Mouse (Mus musculus) common myeloid progenitor, adult 5-6 weeks (primary cell): ENCODE results near the gene Irak4. TPM values are rescaled to one million over a fixed set of nuclear protein-coding genes. Genes with fewer than 3 reads are reported as not detected.
A peak's percentile ranks its signal among the peaks of the same experiment; 100 is the strongest.

Experiments used
- ATAC-seq: replicated peaks from 2 replicates; pipeline ENCODE4 v1.8.0; 2016; ENCODE audit warnings: low read depth, mild to moderate bottlenecking, moderate TSS enrichment, inconsistent platforms; ENCODE audit not compliant: poor library complexity, severe bottlenecking
- total RNA-seq: library from RNA; stranded (forward); fragments of 200-1000, 187-1606 nt; gene quantifications from 2 replicates; pipeline ENCODE4 v1.2.3, GENCODE M21; 2017

The Irak4 gene
- total RNA-seq, 1 experiment from 2014 or later, result 14.1 TPM

DNA sequence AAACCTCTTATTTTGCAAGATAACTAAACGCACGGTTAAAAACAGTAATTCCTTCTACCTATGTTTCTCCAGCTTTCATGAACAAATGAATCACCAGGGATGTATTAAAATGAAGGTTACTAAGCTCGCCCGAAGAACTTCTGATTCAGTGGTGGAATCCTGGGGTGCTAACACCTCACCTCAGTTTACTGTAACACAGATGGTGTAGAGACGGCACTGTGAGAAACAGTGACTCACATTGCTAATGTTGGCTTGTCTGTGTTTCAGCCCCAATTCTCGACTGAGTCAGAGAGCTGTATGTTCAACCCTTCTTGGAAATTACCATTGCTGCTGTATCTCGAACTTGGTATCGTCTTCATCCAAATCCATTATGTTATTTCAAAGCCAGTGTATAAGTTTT lies 64.3 kb downstream of the Irak4 start:
- no peak for ATAC-seq

GRCm38 (mm10) chr15:94616036-94616435 lies 72.6 kb downstream of the Irak4 start:
- no peak for ATAC-seq

DNA sequence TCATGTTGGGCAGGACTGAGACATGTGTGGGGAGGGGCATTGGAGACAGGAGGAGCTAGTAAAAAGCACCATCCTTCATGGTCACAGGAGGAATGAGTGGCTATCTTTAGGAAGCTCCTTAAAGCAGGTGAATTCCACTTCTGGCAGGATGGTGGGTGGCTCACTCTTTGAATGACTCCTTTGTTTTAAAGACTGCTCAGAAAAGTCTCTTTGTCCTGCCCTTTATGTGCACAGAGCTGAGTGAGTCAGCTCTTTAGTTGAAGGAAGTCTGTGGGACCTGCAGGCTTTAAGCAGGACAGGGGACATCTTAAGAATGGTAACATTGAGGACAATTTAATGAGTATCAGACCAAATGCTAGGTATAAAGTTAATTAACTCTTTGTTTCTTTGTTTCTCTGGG lies 77.5 kb downstream of the Irak4 start:
- ATAC-seq, result no peak

DNA sequence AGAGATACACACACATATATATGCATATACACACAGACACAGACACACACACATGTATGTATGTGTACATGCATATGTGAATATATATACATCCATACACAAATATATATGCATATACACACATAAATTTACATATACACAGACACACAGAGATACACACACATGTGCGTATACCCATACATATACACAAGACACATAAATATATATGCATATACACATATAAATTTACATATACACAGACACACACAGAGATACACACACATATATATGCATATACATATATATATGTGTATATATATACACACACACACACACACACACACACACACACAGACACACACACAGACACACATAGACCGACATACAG lies 85.0 kb downstream of the Irak4 start:
- ATAC-seq, result no peak

GRCm38 (mm10) chr15:94628830-94629601 lies 85.6 kb downstream of the Irak4 start, which contains the start of gene Tmem117:
Gene Tmem117, plus strand, starts transcription at chr15:94629232.
- peak; percentile 81 for ATAC-seq

- no peak for ATAC-seq
Measured at GRCm38 (mm10) chr15:94630553-94630952, 87.1 kb downstream of the Irak4 start.

Other genes with a start within 250 kb of the Irak4 start
- gene Adamts20, start 78.2 kb upstream of the Irak4 start, total RNA-seq, result 0.15 TPM in 1 of 2 replicates, not detected in the other
- 13.0 and 15.3 TPM in 2 replicates for gene Pus7l, start 96 bp upstream of the Irak4 start, total RNA-seq
- gene Twf1, start 46.2 kb downstream of the Irak4 start, total RNA-seq, result 19.4 and 28.8 TPM in 2 replicates
- not detected in 2 replicates for gene Tmem117, start 85.6 kb downstream of the Irak4 start, total RNA-seq